Mouse (Mus musculus): ENCODE measurements around the gene Fli1.

GRCm38 (mm10) chr9:32443817-32444216, 98.8 kb downstream of the Fli1 start:
- no peak for TF ChIP-seq ZC3H11A (IDR thresholded peaks at IDR 0.05; ENCODE audit: low read depth, low read length)
- no peak for TF ChIP-seq EP300 (IDR thresholded peaks at IDR 0.05; ENCODE audit: low read depth in 1 of 2, low read length in 2 of 2)
- TF ChIP-seq POLR2A (IDR thresholded peaks at IDR 0.05; ENCODE audit: control insufficient read depth in 1 of 2, insufficient read depth in 1 of 2, low read depth in 1 of 2, low read length in 2 of 2, poor library complexity in 1 of 2), result no peak
- TF ChIP-seq CTCF (IDR thresholded peaks at IDR 0.05 in 2 of 3, conservative IDR thresholded peaks at IDR 0.05 in 1 of 3; ENCODE audit: control insufficient read depth in 1 of 3, insufficient read depth in 1 of 3, low read depth in 2 of 3, low read length in 3 of 3, poor library complexity in 1 of 3, severe bottlenecking in 1 of 3), result no peak
- no peak for TF ChIP-seq USF1 (IDR thresholded peaks at IDR 0.05; ENCODE audit: low read depth, low read length)
- no peak for TF ChIP-seq TAL1 (IDR thresholded peaks at IDR 0.05; ENCODE audit: low read length)
- TF ChIP-seq CHD2 (IDR thresholded peaks at IDR 0.05; ENCODE audit: low read length), result no peak
- TF ChIP-seq SIN3A (IDR thresholded peaks at IDR 0.05; ENCODE audit: low read length), result no peak
- TF ChIP-seq MAZ (IDR thresholded peaks at IDR 0.05; ENCODE audit: low read depth, low read length), result no peak
- no peak for TF ChIP-seq RCOR1 (IDR thresholded peaks at IDR 0.05; ENCODE audit: low read depth, low read length)
- no peak for TF ChIP-seq ELF1 (IDR thresholded peaks at IDR 0.05; ENCODE audit: low read depth, low read length)
- TF ChIP-seq USF2 (IDR thresholded peaks at IDR 0.05; ENCODE audit: borderline replicate concordance in 1 of 2, insufficient read depth in 1 of 2, low read depth in 1 of 2, low read length in 2 of 2), result no peak
